Mouse (Mus musculus) liver, embryonic 12.5 days (tissue): Measurements from ENCODE around the gene Mboat2. TPM values are rescaled to one million over a fixed set of nuclear protein-coding genes. Genes with fewer than 3 reads are reported as not detected.

Experiments
- ATAC-seq: fragments of 200-750 bp; cut with Nextera tagmentation; 2 replicates; pipeline ENCODE4 v1.8.0; 2017; ENCODE audit warnings: moderate number of reproducible peaks, mild to moderate bottlenecking, moderate library complexity
- H3K27ac ChIP-seq: fragments of 300-500 bp; sonication (generic); 2 replicates; pipeline ENCODE4 v1.5.1; 2016; ENCODE audit warnings: mild to moderate bottlenecking
- H3K27me3 ChIP-seq: fragments of 300-500 bp; sonication (generic); replicated peaks from 2 replicates; pipeline ENCODE4 v1.6.1; 2016; ENCODE audit warnings: mild to moderate bottlenecking, moderate library complexity
- H3K36me3 ChIP-seq: fragments of 300-500 bp; sonication (generic); 2 replicates; pipeline ENCODE4 v1.6.1; 2016; ENCODE audit warnings: mild to moderate bottlenecking, moderate library complexity
- H3K4me1 ChIP-seq: fragments of 300-500 bp; sonication (generic); 2 replicates; pipeline ENCODE4 v1.6.1; 2016
- H3K4me2 ChIP-seq: fragments of 300-500 bp; sonication (generic); 2 replicates; pipeline ENCODE4 v1.6.1; 2016; ENCODE audit warnings: mild to moderate bottlenecking, moderate library complexity
- H3K4me3 ChIP-seq: fragments of 300-500 bp; sonication (generic); 2 replicates; pipeline ENCODE4 v1.5.1; 2016; ENCODE audit warnings: mild to moderate bottlenecking, moderate library complexity
- H3K9ac ChIP-seq: fragments of 300-500 bp; sonication (generic); 2 replicates; pipeline ENCODE4 v1.6.1; 2016; ENCODE audit warnings: mild to moderate bottlenecking, moderate library complexity
- H3K9me3 ChIP-seq: fragments of 300-500 bp; sonication (generic); replicated peaks from 2 replicates; pipeline ENCODE4 v1.6.1; 2016; ENCODE audit warnings: mild to moderate bottlenecking, moderate library complexity
- WGBS: fragments of 180-500 bp; shearing (Covaris S2); methylation state at CpG from one replicate; pipeline ENCODE4 v1.1.7; 2016; ENCODE audit not compliant: insufficient replicate concordance; 5-methylcytosine and 5-hydroxymethylcytosine counted together
- polyA plus RNA-seq: library from polyadenylated mRNA; unstranded; fragments of >200 nt; fragmentation: Nextera tagmentation; extraction: Ambion mirVana; gene quantifications from 2 replicates; pipeline ENCODE4 v1.2.1, GENCODE M21; 2016

The Mboat2 gene
- polyA plus RNA-seq, 1 experiment from 2014 or later, result 8.5 TPM

- H3K27me3 ChIP-seq, result no peaks in the 10 kb centered on the region
- ATAC-seq, result peak; percentile 92
- 19% methylated on average over 7 of the region's 7 CpGs for WGBS
- H3K9me3 ChIP-seq, result no peaks in the 10 kb centered on the region
- peak overlapping the region; percentile 68 for H3K9ac ChIP-seq
- no peaks in the 10 kb centered on the region for H3K36me3 ChIP-seq
- H3K4me3 ChIP-seq, result peak overlapping the region; percentile 14; the same call in 1 of the 2 replicates
- peaks cover 96% of the 10 kb centered on the region for H3K4me1 ChIP-seq
- peak overlapping the region; percentile 95 for H3K27ac ChIP-seq
- H3K4me2 ChIP-seq, result peak overlapping the region; percentile 50
These were observed 58.8 kb downstream of the Mboat2 start for GRCm38 (mm10) chr12:24889371-24890051.

GRCm38 (mm10) chr12:24890158-24890557, 59.5 kb downstream of the Mboat2 start:
- H3K27ac ChIP-seq, result peak overlapping the region; percentile 95
- H3K4me1 ChIP-seq, result peaks cover 93% of the 10 kb centered on the region
- H3K9ac ChIP-seq, result peak overlapping the region; percentile 68
- peak overlapping the region; percentile 50 for H3K4me2 ChIP-seq
- peak overlapping the region; percentile 14; the same call in 1 of the 2 replicates for H3K4me3 ChIP-seq
- H3K27me3 ChIP-seq, result no peaks in the 10 kb centered on the region
- no peak for ATAC-seq
- 45% methylated on average over 2 of the region's 2 CpGs for WGBS
- no peaks in the 10 kb centered on the region for H3K36me3 ChIP-seq
- no peaks in the 10 kb centered on the region for H3K9me3 ChIP-seq

- WGBS, result 54% methylated on average over 8 of the region's 8 CpGs
- peak; percentile 45 for ATAC-seq
These were observed 60.2 kb downstream of the Mboat2 start for GRCm38 (mm10) chr12:24890684-24891459.

DNA sequence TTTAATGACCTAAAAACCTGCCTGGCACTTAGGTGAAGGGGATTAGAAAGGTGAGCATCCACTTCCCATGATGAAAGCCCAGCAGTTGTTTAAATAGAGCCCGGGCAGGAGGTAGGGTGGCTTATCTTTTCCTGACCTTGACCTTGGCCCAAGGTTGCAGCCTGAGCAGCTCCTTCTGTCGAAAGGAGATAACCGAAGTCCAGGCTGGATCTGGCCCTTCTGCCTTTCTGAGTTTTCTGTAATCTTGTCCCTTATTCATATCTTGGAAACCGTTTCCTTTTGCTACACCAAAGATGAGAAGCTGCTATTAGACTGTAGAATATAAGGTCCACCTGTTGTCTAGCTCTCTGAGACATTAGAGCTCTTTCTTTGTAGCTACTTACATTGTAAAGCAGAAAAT, 61.9 kb downstream of the Mboat2 start:
- peaks cover 74% of the 10 kb centered on the region for H3K4me1 ChIP-seq
- 4% methylated on average over 4 of the region's 4 CpGs for WGBS
- H3K4me3 ChIP-seq, result no peak overlapping the region
- H3K27ac ChIP-seq, result peak overlapping the region; percentile 95
- peak overlapping the region; percentile 45; the same call in 1 of the 2 replicates for H3K9ac ChIP-seq
- H3K4me2 ChIP-seq, result peak overlapping the region; percentile 50
- ATAC-seq, result peak; percentile 71
- no peaks in the 10 kb centered on the region for H3K36me3 ChIP-seq
- H3K9me3 ChIP-seq, result no peaks in the 10 kb centered on the region
- H3K27me3 ChIP-seq, result no peaks in the 10 kb centered on the region

More at GRCm38 (mm10) chr12:24890684-24891459, 60.2 kb downstream of the Mboat2 start:
- 0 out of 2 replicates have a peak overlapping the region, but pooled peaks have one; percentile 2 for H3K4me3 ChIP-seq
- no peaks in the 10 kb centered on the region for H3K36me3 ChIP-seq
- H3K9me3 ChIP-seq, result no peaks in the 10 kb centered on the region
- peak overlapping the region; percentile 95 for H3K27ac ChIP-seq
- peak overlapping the region; percentile 50 for H3K4me2 ChIP-seq
- no peaks in the 10 kb centered on the region for H3K27me3 ChIP-seq
- H3K4me1 ChIP-seq, result peaks cover 88% of the 10 kb centered on the region
- H3K9ac ChIP-seq, result peak overlapping the region; percentile 68

GRCm38 (mm10) chr12:24893777-24894468, 63.2 kb downstream of the Mboat2 start:
- Histone ChIP-seq H3K9ac (peak overlapping the region; percentile 55), H3K4me3 (no peak overlapping the region), H3K36me3 (no peaks in the 10 kb centered on the region), H3K4me2 (peak overlapping the region; percentile 23), H3K4me1 (peaks cover 62% of the 10 kb centered on the region), H3K27me3 (no peaks in the 10 kb centered on the region), H3K9me3 (no peaks in the 10 kb centered on the region), H3K27ac (peak overlapping the region; percentile 95)
- ATAC-seq, result no peak; the same call in 1 of the 2 replicates
- 58% methylated on average over 10 of the region's 10 CpGs for WGBS

- ATAC-seq, result no peak
- WGBS, result 78% methylated on average over 5 of the region's 5 CpGs
- H3K4me1 ChIP-seq, result peaks cover 47% of the 10 kb centered on the region
- H3K9me3 ChIP-seq, result no peaks in the 10 kb centered on the region
- peaks cover 2% of the 10 kb centered on the region; the same call in 1 of the 2 replicates for H3K36me3 ChIP-seq
- no peak overlapping the region for H3K9ac ChIP-seq
- H3K27me3 ChIP-seq, result no peaks in the 10 kb centered on the region
- peak overlapping the region; percentile 32; the same call in 1 of the 2 replicates for H3K27ac ChIP-seq
- no peak overlapping the region for H3K4me2 ChIP-seq
- no peak overlapping the region for H3K4me3 ChIP-seq
These were observed 64.7 kb downstream of the Mboat2 start for GRCm38 (mm10) chr12:24895352-24895751.

DNA sequence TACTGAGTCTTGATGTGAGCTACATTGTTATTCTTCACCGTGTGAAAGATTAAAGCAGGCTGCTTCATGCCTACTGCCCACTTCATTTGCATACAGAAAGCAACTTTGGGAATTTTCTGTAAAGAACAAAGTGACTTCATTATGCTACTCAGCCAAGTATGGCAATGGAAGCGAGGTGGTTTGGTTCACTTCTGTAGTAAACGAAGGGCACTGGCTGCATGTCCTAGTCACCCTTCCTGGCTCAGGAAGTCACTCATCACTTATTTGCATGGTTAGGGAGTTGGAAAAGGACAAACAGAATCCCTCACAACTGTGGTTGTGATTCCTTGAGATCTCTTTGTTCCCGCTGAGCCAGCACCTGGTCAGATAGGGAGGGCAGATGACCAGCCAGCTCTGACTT, 66.7 kb downstream of the Mboat2 start:
- H3K4me1 ChIP-seq, result peaks cover 27% of the 10 kb centered on the region
- WGBS, result 77% methylated on average over 4 of the region's 4 CpGs
- no peaks in the 10 kb centered on the region for H3K27me3 ChIP-seq
- peaks cover 3% of the 10 kb centered on the region; the same call in 1 of the 2 replicates for H3K36me3 ChIP-seq
- no peak overlapping the region for H3K4me3 ChIP-seq
- H3K9ac ChIP-seq, result no peak overlapping the region
- H3K27ac ChIP-seq, result no peak overlapping the region
- H3K4me2 ChIP-seq, result no peak overlapping the region
- H3K9me3 ChIP-seq, result no peaks in the 10 kb centered on the region
- ATAC-seq, result no peak

DNA sequence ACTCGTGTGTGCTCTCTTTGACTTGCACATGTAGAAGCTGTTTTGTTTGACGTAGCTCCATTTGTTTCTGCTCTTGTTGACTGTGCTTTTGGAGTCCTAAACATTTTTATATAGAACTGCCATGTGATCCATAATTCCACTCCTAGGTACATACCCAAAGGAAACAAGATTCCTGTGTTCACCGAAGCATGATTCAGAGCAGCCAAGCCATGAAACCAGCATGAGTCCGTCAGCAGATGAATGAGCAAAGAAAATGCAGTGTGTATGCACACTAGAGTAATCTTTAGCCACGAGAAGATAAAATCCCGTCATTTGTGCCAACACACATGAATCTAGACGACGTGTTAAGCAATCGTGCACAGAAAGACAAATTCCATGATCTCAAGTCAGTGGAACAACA, 67.5 kb downstream of the Mboat2 start:
- no peak overlapping the region for H3K4me3 ChIP-seq
- no peak overlapping the region for H3K4me2 ChIP-seq
- H3K9me3 ChIP-seq, result no peaks in the 10 kb centered on the region
- H3K27ac ChIP-seq, result no peak overlapping the region
- H3K27me3 ChIP-seq, result no peaks in the 10 kb centered on the region
- no peak for ATAC-seq
- 74% methylated on average over 9 of the region's 9 CpGs for WGBS
- H3K9ac ChIP-seq, result no peak overlapping the region
- peaks cover 19% of the 10 kb centered on the region for H3K4me1 ChIP-seq
- H3K36me3 ChIP-seq, result peaks cover 3% of the 10 kb centered on the region; the same call in 1 of the 2 replicates

DNA sequence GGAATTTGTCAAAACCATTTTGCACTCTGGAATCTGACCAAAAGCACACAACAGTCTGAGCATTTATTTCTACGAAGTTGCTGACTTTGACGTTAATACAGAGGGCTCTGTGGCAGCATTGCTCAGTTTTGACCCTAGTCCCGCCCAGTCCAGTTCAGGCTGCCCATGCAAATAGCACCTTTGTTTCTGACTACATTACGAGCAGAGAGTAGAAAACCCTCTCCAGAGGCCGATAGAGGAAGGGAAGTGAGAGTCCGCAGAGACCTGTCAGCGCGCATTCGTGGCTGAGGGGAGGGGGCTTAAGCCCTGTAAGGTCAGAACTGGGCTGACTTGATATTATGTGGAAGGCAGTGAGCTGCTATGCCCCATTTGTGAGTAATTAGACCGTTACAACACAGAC, 69.0 kb downstream of the Mboat2 start:
- H3K27ac ChIP-seq, result 0 out of 2 replicates have a peak overlapping the region, but pooled peaks have one; percentile 41
- H3K36me3 ChIP-seq, result peaks cover 3% of the 10 kb centered on the region; the same call in 1 of the 2 replicates
- no peak overlapping the region for H3K9ac ChIP-seq
- ATAC-seq, result no peak
- WGBS, result 83% methylated on average over 10 of the region's 10 CpGs
- H3K4me1 ChIP-seq, result peaks cover 4% of the 10 kb centered on the region
- H3K4me3 ChIP-seq, result no peak overlapping the region
- no peak overlapping the region for H3K4me2 ChIP-seq
- H3K9me3 ChIP-seq, result no peaks in the 10 kb centered on the region
- no peaks in the 10 kb centered on the region for H3K27me3 ChIP-seq

DNA sequence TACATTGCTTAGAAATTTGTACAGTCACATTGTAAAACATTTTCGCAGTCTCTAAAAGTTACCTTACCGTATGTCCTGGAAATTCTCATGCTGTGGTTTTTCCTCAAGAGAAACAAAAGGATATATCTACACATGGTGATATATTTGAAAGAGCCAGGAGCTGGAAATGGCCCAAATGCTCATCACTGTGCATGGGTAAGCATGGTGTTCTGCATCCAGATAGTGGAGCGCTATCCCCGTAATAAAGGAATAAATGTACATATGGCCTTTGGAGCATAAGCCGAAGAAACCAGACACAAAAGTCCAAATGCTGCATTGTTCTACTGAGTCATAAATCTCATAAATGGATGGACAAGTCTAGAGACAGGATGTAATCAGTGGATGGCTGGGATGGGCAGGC, 72.1 kb downstream of the Mboat2 start:
- ATAC-seq, result no peak
- H3K9me3 ChIP-seq, result no peaks in the 10 kb centered on the region
- no peak overlapping the region for H3K4me2 ChIP-seq
- no peak overlapping the region for H3K4me3 ChIP-seq
- H3K27ac ChIP-seq, result no peak overlapping the region
- no peaks in the 10 kb centered on the region for H3K4me1 ChIP-seq
- peaks cover 3% of the 10 kb centered on the region; the same call in 1 of the 2 replicates for H3K36me3 ChIP-seq
- no peaks in the 10 kb centered on the region for H3K27me3 ChIP-seq
- WGBS, result 94% methylated on average over 5 of the region's 5 CpGs
- no peak overlapping the region for H3K9ac ChIP-seq

GRCm38 (mm10) chr12:24907894-24908293, 77.2 kb downstream of the Mboat2 start:
- Histone ChIP-seq H3K36me3 (no peaks in the 10 kb centered on the region), H3K9ac (no peak overlapping the region), H3K27ac (no peak overlapping the region), H3K9me3 (no peaks in the 10 kb centered on the region), H3K4me2 (no peak overlapping the region), H3K4me1 (no peaks in the 10 kb centered on the region), H3K27me3 (no peaks in the 10 kb centered on the region), H3K4me3 (no peak overlapping the region)
- ATAC-seq, result no peak
- 75% methylated on average over 2 of the region's 2 CpGs for WGBS
